Mouse (Mus musculus) kidney, postnatal 36 days (tissue): ENCODE measurements around the gene Sars2.
"Not testable (repeated sequence)": the region's sequence is repeated elsewhere in the genome, so short reads cannot be mapped to it uniquely, and the experiment has no call there.

ENCODE experiments used
- DNase-seq, 2 experiments: peaks; one replicate each; pipeline ENCODE4 v3.0.0; 2021 to 2022; ENCODE audit warnings: mixed read lengths in 2 of 2

Gene Sars2

GRCm38 (mm10) chr7:28741709-28742438 is at the start of gene Sars2, which contains the start of gene Mrps12:
Gene Sars2 (plus strand): TSS chr7:28741992.
Gene Mrps12 (minus strand): TSS chr7:28741820.
- DNase-seq = peak; percentile 95 to 98

GRCm38 (mm10) chr7:28692545-28693320 is 49.1 kb upstream of the Sars2 start, which contains the start of gene Fbxo27:
Gene Fbxo27 (plus strand): TSS chr7:28692849.
- DNase-seq = no peak

DNA sequence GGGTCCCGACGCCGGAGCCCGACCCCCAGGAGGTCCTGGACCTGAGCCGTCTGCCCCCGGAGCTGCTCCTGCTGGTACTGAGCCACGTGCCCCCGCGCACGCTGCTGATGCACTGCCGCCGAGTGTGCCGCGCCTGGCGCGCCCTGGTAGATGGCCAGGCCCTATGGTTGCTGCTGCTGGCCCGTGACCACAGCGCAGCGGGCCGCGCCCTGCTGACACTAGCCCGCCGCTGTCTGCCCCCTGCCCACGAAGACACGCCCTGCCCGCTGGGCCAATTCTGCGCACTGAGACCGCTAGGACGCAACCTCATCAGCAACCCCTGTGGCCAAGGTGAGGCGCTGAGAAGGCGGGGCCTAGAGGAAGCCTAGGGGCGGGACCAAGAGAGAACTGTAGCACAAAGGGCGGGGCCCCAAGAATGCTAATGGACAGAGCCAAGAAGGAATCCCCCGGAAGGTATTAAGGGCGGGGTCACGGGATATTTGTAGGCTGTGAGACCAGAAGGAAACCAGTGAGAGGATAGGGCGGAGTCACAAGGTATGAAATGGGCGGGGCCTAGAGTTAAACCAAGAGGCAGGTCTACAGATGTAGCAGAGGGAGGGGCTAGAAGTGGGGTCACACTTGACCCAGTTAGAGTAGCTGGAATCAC is 48.3 kb upstream of the Sars2 start:
- DNase-seq = peak; percentile 68 to 72

DNA sequence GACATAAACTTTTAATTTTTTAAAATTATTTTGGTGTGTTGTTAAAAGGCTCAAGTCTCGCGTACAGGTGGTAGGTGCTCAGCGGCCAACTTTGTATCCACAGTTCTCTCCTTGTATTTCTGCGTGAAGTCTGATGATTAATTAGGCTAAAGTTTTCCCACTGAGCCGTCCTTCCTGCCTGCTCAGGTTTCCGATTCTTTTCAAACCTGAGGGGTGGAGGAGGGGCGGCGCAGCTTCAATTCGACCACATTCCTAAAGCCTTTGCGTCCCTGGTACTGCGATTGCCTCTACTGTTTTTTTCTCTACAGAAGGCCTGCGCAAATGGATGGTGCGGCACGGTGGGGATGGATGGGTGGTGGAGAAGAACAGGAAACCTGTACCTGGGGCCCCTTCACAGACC is 47.4 kb upstream of the Sars2 start:
- DNase-seq = peak in 1 of 2 experiments; percentile 10

GRCm38 (mm10) chr7:28694966-28695511 is 46.8 kb upstream of the Sars2 start:
- no peak for DNase-seq

- DNase-seq = no peak
Measured at GRCm38 (mm10) chr7:28697277-28697676, 44.5 kb upstream of the Sars2 start.

GRCm38 (mm10) chr7:28700269-28700668 is 41.5 kb upstream of the Sars2 start:
- DNase-seq = no peak

- not testable (repeated sequence) for DNase-seq
Measured at GRCm38 (mm10) chr7:28701306-28701705, 40.5 kb upstream of the Sars2 start.

GRCm38 (mm10) chr7:28702601-28703143 is 39.1 kb upstream of the Sars2 start:
- DNase-seq = no peak

GRCm38 (mm10) chr7:28709454-28709853 is 32.3 kb upstream of the Sars2 start:
- no peak for DNase-seq

DNA sequence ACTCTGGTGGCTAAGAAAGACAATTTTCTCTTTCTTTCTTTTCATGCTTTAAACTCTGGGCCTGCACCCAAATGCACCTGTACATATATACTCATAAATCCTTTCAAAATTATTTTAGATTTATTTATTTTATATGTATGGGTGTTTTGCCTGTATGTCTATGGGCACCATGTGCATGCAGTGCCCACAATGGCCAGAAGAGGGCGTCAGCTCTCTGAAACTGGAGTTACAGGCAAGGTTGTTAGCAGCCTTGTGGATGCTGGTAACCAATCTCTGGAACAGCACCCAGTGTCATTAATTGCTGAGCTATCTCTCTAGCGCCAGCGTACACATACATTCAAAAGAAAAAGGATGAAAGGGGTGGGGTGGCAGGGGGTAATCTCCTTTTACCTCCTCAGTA is 30.8 kb upstream of the Sars2 start:
- DNase-seq = peak in 1 of 2 experiments; percentile 19

GRCm38 (mm10) chr7:28714667-28715066 is 27.1 kb upstream of the Sars2 start:
- DNase-seq = no peak

- DNase-seq = no peak
Measured at GRCm38 (mm10) chr7:28715598-28715997, 26.2 kb upstream of the Sars2 start.

DNA sequence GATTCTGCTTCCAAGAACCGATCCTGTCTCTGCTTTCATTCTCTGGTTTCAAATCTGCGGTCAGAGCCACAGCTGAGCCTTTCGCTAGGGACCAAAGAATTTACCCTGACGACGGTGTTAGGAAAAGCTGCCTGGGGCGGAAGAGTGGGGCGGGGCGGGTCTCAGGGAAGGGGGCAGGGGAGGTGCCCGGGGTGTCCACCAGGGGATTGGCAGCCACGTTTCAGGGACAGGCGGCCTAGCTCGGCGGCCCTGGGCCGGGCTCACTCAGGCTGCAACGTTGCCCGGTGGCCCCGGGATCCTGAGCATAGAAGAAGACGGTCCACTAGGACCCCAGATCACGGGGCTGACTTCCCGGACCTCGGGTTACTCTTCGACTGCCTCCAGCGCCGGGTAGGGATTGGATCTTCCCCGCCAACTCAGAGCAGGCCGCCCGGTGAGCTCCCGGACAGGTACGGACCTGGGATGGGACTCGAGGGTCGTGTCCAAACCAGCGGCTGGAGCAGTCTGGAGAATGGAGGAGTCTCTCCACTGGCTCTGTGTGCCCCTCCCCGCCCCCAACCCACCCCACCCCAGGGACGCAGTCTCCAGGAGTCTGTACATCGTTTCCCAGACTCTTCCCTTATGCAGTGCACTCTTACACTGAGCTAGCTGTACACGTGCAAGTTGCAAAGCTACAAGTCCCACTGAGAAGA is 25.1 kb upstream of the Sars2 start, which contains the start of gene Fbxo17:
TSS of gene Fbxo17 (plus strand) at position 215 of the 692 bp plus-strand sequence.
- DNase-seq = peak; percentile 47 to 73

- no peak for DNase-seq
Measured at GRCm38 (mm10) chr7:28717726-28718125, 24.1 kb upstream of the Sars2 start.

- no peak for DNase-seq
Measured at GRCm38 (mm10) chr7:28719159-28719558, 22.6 kb upstream of the Sars2 start.

DNA sequence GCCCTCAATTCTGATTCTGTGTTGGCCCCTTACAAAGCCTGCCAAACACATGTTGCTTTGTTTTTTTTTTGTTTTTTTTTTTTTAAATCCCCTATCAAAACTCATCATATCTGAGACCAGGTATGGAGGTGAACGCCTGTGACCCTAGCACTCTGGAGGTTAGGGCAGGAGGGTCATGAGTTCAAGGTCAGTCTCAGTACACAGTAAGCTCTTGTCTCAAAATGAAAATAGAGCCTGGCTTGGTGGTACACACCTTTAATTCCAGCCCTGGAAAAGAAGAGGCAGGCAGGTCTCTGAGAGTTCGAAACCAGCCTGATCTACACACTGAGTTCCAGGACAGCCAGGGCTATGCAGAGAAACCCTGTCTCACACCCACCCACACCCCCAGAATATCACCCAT is 22.1 kb upstream of the Sars2 start:
- no peak for DNase-seq

DNA sequence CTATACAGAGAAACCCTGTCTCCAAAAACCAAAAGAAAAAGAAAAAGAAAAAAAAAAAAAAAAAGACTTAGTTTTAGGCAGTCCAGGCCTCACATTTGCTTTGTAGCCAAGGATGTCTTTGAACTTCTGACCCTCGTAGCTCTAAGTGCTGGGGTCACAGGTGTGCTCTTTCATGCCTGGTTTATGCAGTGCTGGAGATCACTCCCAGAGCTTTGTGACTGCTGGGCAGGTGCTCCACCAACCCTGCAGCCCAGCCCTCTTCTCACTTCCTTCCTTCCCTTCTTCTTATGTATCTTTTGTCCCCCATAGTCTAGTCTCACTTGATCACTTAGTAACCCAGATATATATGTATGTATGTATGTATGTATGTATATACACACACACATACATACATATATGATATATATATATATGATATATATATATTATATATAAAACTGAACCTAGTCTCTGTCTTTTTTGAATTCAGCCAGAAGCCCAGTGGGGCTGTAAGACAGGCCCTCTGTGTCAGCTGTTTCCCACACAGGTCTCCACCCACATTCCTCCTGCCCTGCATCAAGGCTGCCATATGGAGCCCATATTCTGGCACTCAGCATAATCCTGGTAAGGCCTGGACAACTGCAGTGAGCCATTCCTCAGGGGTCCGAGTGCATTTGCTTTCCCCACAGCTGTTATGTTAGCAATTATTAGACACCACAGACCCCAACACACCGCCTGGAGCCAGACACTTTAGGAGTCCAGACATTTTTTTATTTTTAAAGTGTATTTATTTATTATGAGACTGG is 20.8 kb upstream of the Sars2 start:
- no peak for DNase-seq

- DNase-seq = no peak
Measured at GRCm38 (mm10) chr7:28722079-28722478, 19.7 kb upstream of the Sars2 start.

GRCm38 (mm10) chr7:28724613-28725012 is 17.2 kb upstream of the Sars2 start:
- no peak for DNase-seq

GRCm38 (mm10) chr7:28726600-28726999 is 15.2 kb upstream of the Sars2 start:
- DNase-seq = peak; percentile 57 to 85
